Mouse (Mus musculus) erythroblast, embryonic 14.5 days (primary cell): ENCODE data around the gene BC049715. TPM values are rescaled to one million over a fixed set of nuclear protein-coding genes. Genes with fewer than 3 reads are reported as not detected.

Experiments
- H3K27me3 ChIP-seq: 2 replicates; pipeline ENCODE4 v1.6.1; 2012; ENCODE audit warnings: inconsistent platforms; ENCODE audit not compliant: control insufficient read depth
- H3K36me3 ChIP-seq: 2 replicates; pipeline ENCODE4 v1.6.1; 2012; ENCODE audit warnings: mild to moderate bottlenecking, inconsistent platforms; ENCODE audit not compliant: control insufficient read depth
- H3K4me1 ChIP-seq: 2 replicates; pipeline ENCODE4 v1.6.1; 2012; ENCODE audit warnings: inconsistent platforms; ENCODE audit not compliant: control insufficient read depth
- H3K4me3 ChIP-seq: replicated peaks from 2 replicates; pipeline ENCODE3; 2012; ENCODE audit warnings: moderate library complexity, mild to moderate bottlenecking, inconsistent platforms
- H3K9me3 ChIP-seq: 2 replicates; pipeline ENCODE4 v1.6.1; 2012; ENCODE audit warnings: low read length, inconsistent platforms, mixed read lengths; ENCODE audit not compliant: control insufficient read depth
- GATA1 ChIP-seq: IDR thresholded peaks from 2 replicates; pipeline ENCODE4 v1.6.1; 2012; ENCODE audit warnings: low read length, inconsistent platforms, mixed read lengths
- TAL1 ChIP-seq: IDR thresholded peaks from 3 replicates; pipeline ENCODE4 v1.6.1; 2012; ENCODE audit warnings: low read length, inconsistent platforms, mixed read lengths
- polyA plus RNA-seq: library from polyadenylated mRNA; stranded (reverse); fragments of >175 nt; gene quantifications from 2 replicates; pipeline ENCODE4 v1.2.3, GENCODE M21; 2012

BC049715 gene
- polyA plus RNA-seq, 1 experiment = 0.59 TPM

- no peak overlapping the region for H3K4me3 ChIP-seq
- H3K9me3 ChIP-seq = no peaks in the 10 kb centered on the region
- H3K36me3 ChIP-seq = peaks cover 99% of the 10 kb centered on the region
- TF ChIP-seq TAL1 (no peak), GATA1 (no peak)
- peaks cover 2% of the 10 kb centered on the region for H3K4me1 ChIP-seq
- H3K27me3 ChIP-seq = no peaks in the 10 kb centered on the region
Observed at GRCm38 (mm10) chr6:136817549-136817948, 9.9 kb upstream of the BC049715 start.

- no peak overlapping the region for H3K4me3 ChIP-seq
- no peaks in the 10 kb centered on the region for H3K9me3 ChIP-seq
- no peak for TF ChIP-seq TAL1
- no peak for TF ChIP-seq GATA1
- peaks cover 96% of the 10 kb centered on the region for H3K36me3 ChIP-seq
- no peaks in the 10 kb centered on the region for H3K27me3 ChIP-seq
- peaks cover 4% of the 10 kb centered on the region; the same call in 1 of the 2 replicates for H3K4me1 ChIP-seq
Observed at GRCm38 (mm10) chr6:136820381-136820780, 7.0 kb upstream of the BC049715 start.

GRCm38 (mm10) chr6:136821086-136821485, 6.3 kb upstream of the BC049715 start:
- Histone ChIP-seq H3K4me1 (peaks cover 6% of the 10 kb centered on the region), H3K9me3 (no peaks in the 10 kb centered on the region), H3K27me3 (no peaks in the 10 kb centered on the region), H3K36me3 (peaks cover 94% of the 10 kb centered on the region), H3K4me3 (no peak overlapping the region)
- TF ChIP-seq TAL1 (no peak), GATA1 (no peak)

GRCm38 (mm10) chr6:136824987-136825386, 2.4 kb upstream of the BC049715 start:
- H3K36me3 ChIP-seq = peaks cover 57% of the 10 kb centered on the region
- no peak overlapping the region for H3K4me3 ChIP-seq
- H3K9me3 ChIP-seq = no peaks in the 10 kb centered on the region
- peaks cover 24% of the 10 kb centered on the region for H3K4me1 ChIP-seq
- TF ChIP-seq TAL1 (no peak), GATA1 (no peak)
- H3K27me3 ChIP-seq = no peaks in the 10 kb centered on the region

GRCm38 (mm10) chr6:136827116-136827515, 310 bp upstream of the BC049715 start:
- Histone ChIP-seq H3K9me3 (no peaks in the 10 kb centered on the region), H3K4me3 (peak overlapping the region; percentile 91), H3K4me1 (peaks cover 22% of the 10 kb centered on the region), H3K36me3 (peaks cover 36% of the 10 kb centered on the region), H3K27me3 (peaks cover 13% of the 10 kb centered on the region)
- no peak for TF ChIP-seq GATA1
- no peak for TF ChIP-seq TAL1

- H3K4me3 ChIP-seq = peak within 1 kb of the TSS; percentile 91
- H3K9me3 ChIP-seq = no peaks in the 10 kb centered on the region
- H3K27me3 ChIP-seq = peaks cover 17% of the 10 kb centered on the region
- peaks cover 27% of the 10 kb centered on the region for H3K36me3 ChIP-seq
- peaks cover 22% of the 10 kb centered on the region for H3K4me1 ChIP-seq
- TF ChIP-seq GATA1 (no peak), TAL1 (no peak)
Observed at GRCm38 (mm10) chr6:136827881-136828561, 595 bp downstream of the BC049715 start, which contains the start of gene Wbp11. Gene Wbp11 (minus strand): TSS chr6:136828233.

GRCm38 (mm10) chr6:136828681-136829080, 1.3 kb downstream of the BC049715 start:
- Histone ChIP-seq H3K4me1 (peaks cover 22% of the 10 kb centered on the region), H3K27me3 (peaks cover 17% of the 10 kb centered on the region), H3K4me3 (peak overlapping the region; percentile 91), H3K9me3 (no peaks in the 10 kb centered on the region), H3K36me3 (peaks cover 24% of the 10 kb centered on the region)
- TF ChIP-seq TAL1 = no peak
- no peak for TF ChIP-seq GATA1

GRCm38 (mm10) chr6:136831712-136832111, 4.3 kb downstream of the BC049715 start:
- H3K4me1 ChIP-seq = peaks cover 14% of the 10 kb centered on the region
- no peaks in the 10 kb centered on the region for H3K36me3 ChIP-seq
- TF ChIP-seq GATA1 (no peak), TAL1 (no peak)
- H3K9me3 ChIP-seq = no peaks in the 10 kb centered on the region
- peaks cover 30% of the 10 kb centered on the region for H3K27me3 ChIP-seq
- H3K4me3 ChIP-seq = no peak overlapping the region

- Histone ChIP-seq H3K4me1 (no peaks in the 10 kb centered on the region), H3K36me3 (no peaks in the 10 kb centered on the region), H3K4me3 (no peak within 1 kb of the TSS), H3K27me3 (peaks cover 30% of the 10 kb centered on the region), H3K9me3 (no peaks in the 10 kb centered on the region)
- TF ChIP-seq GATA1 = no peak
- no peak for TF ChIP-seq TAL1
Observed at GRCm38 (mm10) chr6:136835352-136835751, 7.9 kb downstream of the BC049715 start, which contains the start of gene Smco3. Gene Smco3 (minus strand): TSS chr6:136835452.

GRCm38 (mm10) chr6:136837323-136837722, 9.9 kb downstream of the BC049715 start:
- Histone ChIP-seq H3K4me3 (no peak overlapping the region), H3K27me3 (peaks cover 15% of the 10 kb centered on the region), H3K4me1 (no peaks in the 10 kb centered on the region), H3K9me3 (no peaks in the 10 kb centered on the region), H3K36me3 (no peaks in the 10 kb centered on the region)
- TF ChIP-seq GATA1 (no peak), TAL1 (no peak)
